Mouse (Mus musculus): ENCODE results near the gene Sdhc.
"Not testable (repeated sequence)": the region's sequence is repeated elsewhere in the genome, so short reads cannot be mapped to it uniquely, and the experiment has no call there.

The Sdhc gene

DNA sequence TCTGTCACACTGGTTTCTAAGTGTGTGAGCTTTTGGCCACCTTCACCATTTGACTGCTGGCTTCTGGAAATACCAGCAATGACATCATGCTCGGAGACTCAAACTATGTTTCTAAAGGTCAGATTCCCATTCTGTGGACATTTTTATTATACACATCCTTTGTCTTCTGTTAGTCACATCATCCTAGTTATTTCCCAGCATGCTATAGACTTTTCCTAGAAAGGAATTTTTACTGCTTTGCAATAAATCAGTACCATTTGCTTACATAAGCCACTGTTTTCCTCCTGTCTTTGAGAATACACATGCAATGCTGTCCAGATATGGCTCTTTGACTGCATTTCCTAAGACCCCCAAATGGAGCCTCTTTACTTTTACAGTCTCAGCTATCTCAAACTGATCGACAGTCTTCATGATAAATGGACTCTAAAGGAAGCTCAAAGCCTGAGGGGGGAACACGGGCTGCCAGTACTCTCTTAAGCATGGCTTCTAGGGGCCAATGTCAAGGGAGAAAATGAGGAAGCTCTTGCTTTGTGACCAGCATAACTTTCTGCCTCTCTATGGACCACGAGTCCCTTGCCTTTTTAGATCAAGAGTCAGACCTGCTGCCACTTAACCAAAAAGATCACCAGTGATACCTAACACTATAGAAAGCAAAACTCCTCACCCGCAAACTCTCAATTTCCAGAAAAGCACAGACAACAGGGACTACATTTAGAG, 15.4 kb upstream of the Sdhc start:
- DNase-seq = no peak

- no peak for DNase-seq
Observed at GRCm38 (mm10) chr1:171164258-171164657, 13.9 kb upstream of the Sdhc start.

GRCm38 (mm10) chr1:171162526-171162925, 12.1 kb upstream of the Sdhc start:
- no peak for DNase-seq

- no peak for DNase-seq
Observed at GRCm38 (mm10) chr1:171159485-171159975, 9.1 kb upstream of the Sdhc start.

GRCm38 (mm10) chr1:171157965-171158364, 7.6 kb upstream of the Sdhc start:
- DNase-seq = no peak

- DNase-seq = no peak
Observed at GRCm38 (mm10) chr1:171156644-171157043, 6.2 kb upstream of the Sdhc start.

DNA sequence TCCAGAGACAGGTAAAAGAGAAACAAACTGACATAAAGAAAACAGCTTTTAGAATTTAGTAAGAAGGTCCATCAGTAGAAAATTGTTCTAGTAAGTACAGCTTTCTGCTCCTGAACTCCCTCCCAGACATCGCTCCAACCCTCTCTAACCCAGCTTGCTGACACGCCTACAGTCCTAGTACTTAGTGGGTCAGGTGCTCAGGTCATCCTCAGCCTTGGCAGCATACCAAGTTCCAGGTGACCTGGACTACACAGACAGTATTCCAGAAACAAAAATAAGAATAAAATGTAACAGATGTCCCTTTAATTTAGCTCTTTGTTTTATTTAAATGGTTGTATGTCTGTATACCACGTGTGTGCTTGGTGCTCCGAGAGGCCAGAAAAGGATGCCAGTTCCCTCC, 1.6 kb upstream of the Sdhc start:
- peak; percentile 21 for DNase-seq

DNA sequence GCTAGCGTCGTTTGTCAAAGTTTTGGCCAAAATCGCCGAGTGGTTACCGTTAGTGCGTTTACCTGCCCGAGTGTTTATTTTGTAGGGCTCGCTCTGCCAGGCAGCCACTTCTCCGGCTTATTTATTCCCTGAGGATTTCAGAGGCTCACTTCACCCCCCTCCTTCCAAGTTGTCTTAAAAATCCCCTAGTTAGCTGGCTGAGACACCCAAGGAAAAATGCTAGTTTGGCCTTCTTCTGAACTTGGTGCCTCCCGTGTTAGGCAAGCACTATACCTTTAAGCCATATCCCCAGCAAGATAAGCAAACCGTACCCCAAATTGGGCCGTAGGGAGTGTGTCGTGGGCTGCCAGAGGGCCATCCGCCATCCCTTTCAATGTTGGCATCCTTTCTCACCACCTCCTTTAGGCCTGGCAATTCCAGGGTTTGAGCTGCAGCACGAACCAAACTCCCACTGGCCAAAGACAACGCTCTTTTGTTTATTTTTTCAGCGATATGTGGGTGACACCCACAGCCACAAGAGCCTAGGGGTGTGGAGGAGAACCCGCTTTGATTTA, 512 bp upstream of the Sdhc start:
- DNase-seq = peak; percentile 29

- peak; percentile 13 for DNase-seq
Observed at GRCm38 (mm10) chr1:171142981-171143380, 7.4 kb downstream of the Sdhc start.

DNA sequence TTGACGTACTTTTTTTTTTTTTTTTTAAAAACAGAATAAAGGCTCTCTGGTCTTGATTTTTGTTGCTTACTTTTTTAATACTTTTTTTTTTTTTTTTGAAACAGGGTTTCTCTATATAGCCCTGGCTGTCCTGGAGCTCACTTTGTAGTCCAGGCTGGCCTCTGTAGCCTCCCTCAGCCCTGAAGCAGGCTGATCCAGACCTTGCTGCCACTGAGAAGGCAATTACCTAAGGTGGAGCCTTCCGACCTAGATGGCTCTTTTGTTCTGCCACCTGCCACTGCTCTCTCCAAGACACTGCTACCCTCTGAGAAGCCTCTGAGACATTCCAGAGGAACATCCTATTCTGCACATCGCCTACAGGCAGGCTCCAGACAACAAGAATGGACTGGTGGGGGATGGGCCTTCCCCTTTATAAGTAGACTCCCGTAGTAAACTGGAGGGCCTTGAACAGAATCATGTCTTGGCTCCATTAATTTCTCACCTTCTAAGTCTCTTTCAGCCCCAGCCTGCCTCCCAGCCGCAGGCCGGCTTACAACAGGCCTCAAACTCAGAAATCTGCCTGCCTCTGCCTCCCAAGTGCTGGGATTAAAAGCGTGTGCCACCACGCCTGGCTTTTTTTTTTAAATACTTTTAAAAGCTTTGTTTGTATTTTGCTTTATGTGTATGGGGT, 12.8 kb downstream of the Sdhc start:
- not testable (repeated sequence) for DNase-seq

DNA sequence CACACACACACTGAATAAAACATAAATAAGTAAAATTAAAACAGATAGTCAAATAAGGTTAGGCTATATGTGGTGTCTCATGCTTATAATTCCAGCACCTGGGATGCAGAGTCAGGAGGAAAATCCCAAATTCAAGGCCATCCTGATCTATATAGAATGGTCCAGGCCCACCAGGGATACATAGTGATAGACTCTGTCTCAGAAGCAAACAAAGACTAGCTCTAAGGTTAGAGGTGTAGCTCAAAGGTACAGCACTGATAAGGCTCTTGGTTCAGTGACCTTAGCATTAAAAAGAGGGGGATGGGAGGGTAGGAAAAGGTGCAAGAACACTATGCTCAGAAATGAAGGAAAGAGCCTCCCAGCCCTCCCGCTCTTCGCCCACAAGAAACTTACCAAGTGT, 14.8 kb downstream of the Sdhc start:
- no peak for DNase-seq

GRCm38 (mm10) chr1:171130971-171131370, 19.4 kb downstream of the Sdhc start:
- DNase-seq = no peak

GRCm38 (mm10) chr1:171129251-171129650, 21.2 kb downstream of the Sdhc start:
- no peak for DNase-seq

DNA sequence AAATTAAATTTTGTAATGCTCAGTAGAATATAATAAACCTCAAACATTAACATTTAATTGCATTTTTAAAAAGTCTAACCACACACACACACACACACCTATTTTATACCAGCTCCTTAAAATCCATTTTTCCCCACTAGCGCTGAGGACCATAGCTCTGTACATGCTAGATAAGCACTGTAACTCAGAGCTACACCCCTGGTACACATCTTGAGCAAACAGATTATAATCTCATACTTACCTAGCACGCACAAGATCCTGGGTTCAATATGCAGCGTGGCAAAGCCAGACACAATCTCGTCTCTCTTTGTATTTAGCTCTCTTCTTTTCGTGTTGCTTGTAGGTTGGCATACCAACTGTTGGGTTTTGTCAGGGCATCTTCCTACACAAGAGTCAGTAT, 26.0 kb downstream of the Sdhc start:
- no peak for DNase-seq

GRCm38 (mm10) chr1:171122932-171123331, 27.5 kb downstream of the Sdhc start:
- no peak for DNase-seq

GRCm38 (mm10) chr1:171121839-171122238, 28.6 kb downstream of the Sdhc start:
- DNase-seq = no peak

DNA sequence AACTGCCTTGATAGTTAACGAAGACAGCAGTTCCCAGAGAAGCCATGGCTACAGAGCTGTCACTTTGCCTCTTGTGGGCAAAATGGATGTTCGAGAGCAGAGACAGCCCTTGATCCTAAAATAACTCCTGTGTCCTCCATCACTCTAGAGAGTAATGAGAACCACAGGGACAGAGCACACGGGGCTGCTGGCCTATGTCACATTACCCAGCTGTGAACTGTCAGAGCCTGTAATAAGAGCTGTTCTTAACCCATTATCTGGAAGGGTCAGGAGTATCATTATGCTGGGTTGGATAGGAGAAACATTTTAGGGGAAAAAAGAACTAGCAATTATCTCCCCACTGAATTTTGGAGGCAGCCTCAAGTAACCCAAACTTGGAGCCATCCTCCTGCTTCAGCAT, 29.5 kb downstream of the Sdhc start:
- DNase-seq = no peak

DNA sequence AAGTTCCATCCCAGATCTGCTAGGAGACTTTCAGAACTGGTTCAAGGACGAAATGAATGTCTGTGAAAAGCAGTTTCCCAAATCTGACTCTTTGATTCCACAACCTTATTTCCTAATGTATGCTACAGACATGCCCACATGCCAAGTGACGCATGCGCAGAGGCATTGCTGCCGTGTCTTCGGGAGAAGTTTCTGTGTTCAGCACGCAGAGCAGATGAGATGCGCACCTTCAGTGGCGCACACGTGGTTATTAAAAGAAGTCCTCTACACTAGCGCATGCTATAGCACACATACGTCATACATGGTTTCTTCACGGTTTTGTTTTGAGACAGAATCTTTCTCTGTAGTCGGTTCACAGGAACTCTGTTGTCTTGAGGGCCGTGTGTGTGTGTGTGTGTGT, 31.0 kb downstream of the Sdhc start:
- no peak for DNase-seq

DNA sequence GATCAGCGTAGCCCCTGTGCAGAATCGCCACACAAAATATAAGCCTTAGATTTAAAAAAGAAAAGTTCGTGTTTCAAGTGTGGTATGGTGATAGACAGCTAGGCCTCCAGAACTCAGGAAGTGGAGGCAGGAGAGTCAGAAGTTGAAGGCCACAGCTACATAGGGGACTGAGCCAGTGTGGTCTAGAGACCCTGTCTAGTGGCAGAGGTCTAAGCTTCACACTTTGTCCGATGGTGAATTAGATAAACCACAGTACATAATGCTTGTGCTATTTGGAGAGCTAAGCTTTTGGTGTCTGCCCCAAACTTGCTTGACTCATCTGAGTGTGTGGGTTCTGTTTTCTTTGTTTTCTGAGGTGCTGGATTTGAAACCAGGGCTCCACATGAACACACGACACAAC, 31.4 kb downstream of the Sdhc start:
- no peak for DNase-seq

- DNase-seq = peak; percentile 39
Observed at GRCm38 (mm10) chr1:171118269-171118684, 32.1 kb downstream of the Sdhc start.

GRCm38 (mm10) chr1:171116280-171116679, 34.1 kb downstream of the Sdhc start:
- DNase-seq = no peak

DNA sequence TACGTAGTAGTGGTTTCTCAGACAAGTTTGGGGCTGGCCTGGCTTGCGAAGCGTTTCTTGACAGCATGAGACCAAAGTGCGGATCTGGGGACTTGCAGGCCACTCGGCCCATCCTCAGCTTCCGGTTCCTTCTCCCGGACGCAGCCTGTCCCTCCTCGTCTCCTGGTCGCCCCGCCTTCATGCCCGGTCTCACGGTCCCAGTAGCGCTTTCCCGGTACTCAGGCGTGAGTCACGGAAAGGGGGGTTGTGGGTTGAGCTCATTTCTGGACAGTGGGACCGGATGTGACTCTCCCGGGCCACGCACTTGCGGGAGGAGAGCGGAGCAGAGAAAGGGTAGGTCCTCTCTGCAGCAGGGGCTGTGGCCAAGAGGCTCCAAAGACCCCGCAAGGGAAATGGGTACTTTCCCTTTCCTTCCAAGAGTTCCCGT, 36.5 kb downstream of the Sdhc start, which contains the start of gene Cfap126:
Gene Cfap126 (plus strand): TSS at position 46 of the 427 bp plus-strand sequence.
- peak; percentile 68 for DNase-seq

DNA sequence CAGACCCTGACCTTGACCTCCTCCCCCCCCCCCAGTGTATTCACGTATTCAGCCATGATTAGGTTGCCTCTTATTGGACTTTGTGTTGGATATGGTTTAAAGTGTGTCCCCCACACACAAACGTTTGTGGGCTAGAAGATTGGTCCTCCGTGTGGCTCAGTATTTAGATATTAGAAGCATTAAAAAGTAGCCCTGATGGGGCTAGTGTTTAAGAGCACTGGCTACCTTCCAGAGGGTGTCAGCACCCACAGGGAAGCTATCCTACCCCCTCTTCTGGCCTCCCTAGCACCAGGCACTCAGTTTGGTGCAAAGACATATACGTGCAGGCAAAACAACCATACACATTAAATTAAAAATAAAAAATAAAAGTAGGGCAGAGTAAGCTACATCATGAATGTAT, 37.4 kb downstream of the Sdhc start:
- DNase-seq = no peak
